ENCODE assay signal across 9 mouse cellular contexts in the genomic region with DNA sequence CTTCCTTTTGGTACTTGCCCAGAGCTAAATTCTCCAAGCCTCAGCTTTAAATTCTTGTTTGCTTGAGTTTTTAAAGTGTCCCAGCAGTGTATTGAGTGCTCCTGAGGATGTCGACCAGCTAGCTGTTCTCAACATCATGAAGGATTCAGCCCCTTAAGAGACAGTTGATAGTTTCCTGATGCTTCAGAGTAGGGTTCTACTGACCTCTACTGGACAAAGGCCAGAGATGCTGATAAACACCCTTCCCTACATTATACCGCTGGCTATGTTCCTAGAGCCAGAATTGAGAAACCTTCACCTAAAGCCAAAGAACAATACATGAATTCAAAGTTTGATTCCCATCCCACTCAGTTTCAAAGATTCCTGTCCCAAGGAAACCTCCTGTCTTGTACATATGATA. TPM values are rescaled to one million over a fixed set of nuclear protein-coding genes. Genes with fewer than 3 reads are reported as not detected.
DNase-seq lines count a peak whose midpoint lies in the region; ATAC-seq and TF ChIP-seq lines count a peak whose summit lies in the region.
"Had no signal": no experiment of that assay in that cellular context is flagged by ENCODE, and none has a peak within 500 bp of the region (broad histone marks: within the 10 kb centered on the region; RNA-seq: fewer than 3 reads in every experiment).

No protein-coding gene starts in this region.

- H3K4me1 ChIP-seq in liver, adult 2 months (ENCODE audit: control insufficient read depth, insufficient read depth, low read length) = no peaks in the 10 kb centered on the region
- H3K4me1 ChIP-seq in liver, embryonic 11.5 days (replicated peaks; ENCODE audit: control insufficient read depth, insufficient read depth, low read length) = no peaks in the 10 kb centered on the region
- no peaks in the 10 kb centered on the region for H3K4me1 ChIP-seq in cortical plate, adult 2 months (ENCODE audit: control insufficient read depth, insufficient read depth, low read length)
- H3K4me1 ChIP-seq in intestine, embryonic 15.5 days (replicated peaks) = no peaks in the 10 kb centered on the region
- H3K4me1 ChIP-seq: heart, embryonic 13.5 days had no signal

- no peaks in the 10 kb centered on the region for H3K27me3 ChIP-seq in liver, adult 2 months (ENCODE audit: control insufficient read depth, insufficient read depth, low read length)
- no peaks in the 10 kb centered on the region for H3K27me3 ChIP-seq in liver, embryonic 11.5 days (replicated peaks; ENCODE audit: control insufficient read depth, insufficient read depth, low read length)
- H3K27me3 ChIP-seq in intestine, embryonic 15.5 days (replicated peaks) = no peaks in the 10 kb centered on the region
- H3K27me3 ChIP-seq: heart, embryonic 13.5 days had no signal

- peak; percentile 21 for DNase-seq in adrenal gland, postnatal 14 days
- DNase-seq in adrenal gland, postnatal 4 days (ENCODE audit: low spot score in 2 of 2) = no peak
- DNase-seq in liver, adult 2 months (ENCODE audit: extremely low read depth, low read depth, low spot score) = peak; percentile 18
- DNase-seq in liver, embryonic 11.5 days (ENCODE audit: low spot score) = no peak
- DNase-seq in retina, adult 2 months (ENCODE audit: low read depth, low spot score) = peak; percentile 44
- no peak for DNase-seq in urinary bladder, postnatal 4 days (ENCODE audit: low spot score in 2 of 2)

- no peaks in the 10 kb centered on the region for H3K9me3 ChIP-seq in liver, embryonic 11.5 days (ENCODE audit: control insufficient read depth, low read length)
- H3K9me3 ChIP-seq in intestine, embryonic 15.5 days = no peaks in the 10 kb centered on the region
- H3K9me3 ChIP-seq: heart, embryonic 13.5 days had no signal

- no peak for TF ChIP-seq POLR2A in liver, adult 2 months (IDR thresholded peaks at IDR 0.05; ENCODE audit: extremely low read depth, insufficient read depth, low read length)
- TF ChIP-seq POLR2A in cortical plate, adult 2 months (IDR thresholded peaks at IDR 0.05; ENCODE audit: extremely low read depth, insufficient read depth, low read length) = no peak

- no peak overlapping the region for H3K27ac ChIP-seq in liver, adult 2 months (replicated peaks; ENCODE audit: insufficient read depth, low read depth, low read length)
- H3K27ac ChIP-seq in liver, embryonic 11.5 days (ENCODE audit: low read depth, low read length) = no peak overlapping the region
- H3K27ac ChIP-seq in cortical plate, adult 2 months (ENCODE audit: insufficient read depth, low read length) = no peak overlapping the region
- H3K27ac ChIP-seq in intestine, embryonic 15.5 days = no peak overlapping the region
- H3K27ac ChIP-seq: heart, embryonic 13.5 days had no signal

- no peak overlapping the region for H3K4me2 ChIP-seq in liver, embryonic 11.5 days
- H3K4me2 ChIP-seq in intestine, embryonic 15.5 days (replicated peaks) = no peak overlapping the region
- H3K4me2 ChIP-seq: heart, embryonic 13.5 days had no signal

- WGBS in liver, adult 2 months = 11% methylated on average over 2 of the region's 2 CpGs
- 38% methylated on average over 2 of the region's 2 CpGs for WGBS in liver, embryonic 11.5 days
- WGBS in intestine, embryonic 15.5 days = 20% methylated on average over 2 of the region's 2 CpGs

- no peak overlapping the region for H3K4me3 ChIP-seq in liver, adult 2 months (ENCODE audit: insufficient read depth, low read depth, low read length)
- no peak overlapping the region for H3K4me3 ChIP-seq in liver, embryonic 11.5 days (ENCODE audit: low read depth, low read length)
- no peak overlapping the region for H3K4me3 ChIP-seq in cortical plate, adult 2 months (ENCODE audit: insufficient read depth, low read length)
- H3K4me3 ChIP-seq in intestine, embryonic 15.5 days (replicated peaks) = no peak overlapping the region
- H3K4me3 ChIP-seq: heart, embryonic 13.5 days had no signal

- no peak for ATAC-seq in liver, embryonic 11.5 days (replicated peaks; ENCODE audit: low FRiP score)
- peak; percentile 23; the same call in 1 of the 2 replicates for ATAC-seq in intestine, embryonic 15.5 days

- no peaks in the 10 kb centered on the region for H3K36me3 ChIP-seq in liver, adult 2 months (ENCODE audit: control insufficient read depth, insufficient read depth, low read length)
- H3K36me3 ChIP-seq in liver, embryonic 11.5 days (ENCODE audit: control insufficient read depth, insufficient read depth, low read length) = no peaks in the 10 kb centered on the region
- no peaks in the 10 kb centered on the region for H3K36me3 ChIP-seq in intestine, embryonic 15.5 days
- H3K36me3 ChIP-seq: heart, embryonic 13.5 days had no signal

- H3K79me2 ChIP-seq in liver, adult 2 months (ENCODE audit: control insufficient read depth, insufficient read depth, low read length) = no peaks in the 10 kb centered on the region

- no peak overlapping the region for H3K9ac ChIP-seq in liver, adult 2 months (ENCODE audit: low read depth, low read length)
- H3K9ac ChIP-seq in liver, embryonic 11.5 days (ENCODE audit: low read depth, low read length) = no peak overlapping the region
- H3K9ac ChIP-seq in intestine, embryonic 15.5 days = no peak overlapping the region
- H3K9ac ChIP-seq: heart, embryonic 13.5 days had no signal

- TF ChIP-seq CTCF in liver, adult 2 months (IDR thresholded peaks at IDR 0.05; ENCODE audit: low read depth, low read length) = no peak
- TF ChIP-seq CTCF in cortical plate, adult 2 months (IDR thresholded peaks at IDR 0.05; ENCODE audit: extremely low read depth, insufficient read depth, low read length) = peak; percentile 29; the same call in 1 of the 2 replicates

RNA-seq across cellular contexts. Expression of a gene that starts 23.0 kb away (rescaled TPM):
- 4.7 and 5.4 TPM in 2 replicates for total RNA-seq in adrenal gland, postnatal 14 days (2021)
- total RNA-seq in adrenal gland, postnatal 4 days (2021) = 1 to 10 TPM; 1.5 to 4.2 TPM
- 2.1 and 2.9 TPM in 2 replicates for total RNA-seq in liver, adult 2 months (2014; rRNA removed)
- 0.91 and 1.2 TPM in 2 replicates for polyA plus RNA-seq in liver, adult 2 months (2012; rRNA removed)
- polyA plus RNA-seq in liver, embryonic 11.5 days (2014; fragmentation: Nextera tagmentation; extraction: Ambion mirVana) = 0.32 TPM in 1 of 2 replicates, not detected in the other
- 3.5 and 3.7 TPM in 2 replicates for polyA plus RNA-seq in cortical plate, adult 2 months (2012; rRNA removed)
- polyA plus RNA-seq in intestine, embryonic 15.5 days (2015; fragmentation: Nextera tagmentation; extraction: Ambion mirVana) = 0.50 and 0.77 TPM in 2 replicates

RNA-seq across cellular contexts. Expression of a gene that starts 46.3 kb away (rescaled TPM):
- total RNA-seq in adrenal gland, postnatal 14 days (2021) = 25.4 and 33.8 TPM in 2 replicates
- 10 to 100 TPM; 33.0 to 34.3 TPM for total RNA-seq in adrenal gland, postnatal 4 days (2021)
- total RNA-seq in liver, adult 2 months (2014; rRNA removed) = 6.7 and 6.8 TPM in 2 replicates
- 4.9 and 5.4 TPM in 2 replicates for polyA plus RNA-seq in liver, adult 2 months (2012; rRNA removed)
- polyA plus RNA-seq in liver, embryonic 11.5 days (2014; fragmentation: Nextera tagmentation; extraction: Ambion mirVana) = 31.4 and 37.6 TPM in 2 replicates
- polyA plus RNA-seq in cortical plate, adult 2 months (2012; rRNA removed) = 33.0 and 35.0 TPM in 2 replicates
- polyA plus RNA-seq in intestine, embryonic 15.5 days (2015; fragmentation: Nextera tagmentation; extraction: Ambion mirVana) = 48.4 and 56.2 TPM in 2 replicates

Comparison
In these comparisons a context has a peak if more than half of its experiments do, and no peak if none do; other contexts are left out.
1. DNase-seq: peak in adrenal gland, postnatal 14 days (single experiment), liver, adult 2 months (single experiment) and retina, adult 2 months (single experiment); none in adrenal gland, postnatal 4 days (0 of 2), liver, embryonic 11.5 days (single experiment) and urinary bladder, postnatal 4 days (0 of 2).